Mouse (Mus musculus) spleen, adult 2 months (tissue): Measurements from ENCODE around the gene Memo1.

Experiments used
- CTCF ChIP-seq: fragments of 200-500 bp; IDR thresholded peaks from 2 replicates; pipeline ENCODE4 v1.5.1; 2011; ENCODE audit warnings: mild to moderate bottlenecking, inconsistent platforms; ENCODE audit not compliant: insufficient read depth, insufficient read length, insufficient replicate concordance; ENCODE audit errors: extremely low read depth
- POLR2A ChIP-seq: fragments of 200-500 bp; IDR thresholded peaks from 2 replicates; pipeline ENCODE4 v1.6.1; 2011; ENCODE audit warnings: low read depth, low read length, inconsistent platforms

- TF ChIP-seq CTCF (no peak), POLR2A (no peak)
These were observed 9.6 kb downstream of the Memo1 start for GRCm38 (mm10) chr17:74285730-74286129.
